Mouse (Mus musculus) kidney, postnatal 25 days (tissue): Measurements from ENCODE around the gene Nradd.

Source experiments
- DNase-seq, 2 experiments: peaks; one replicate each; pipeline ENCODE4 v3.0.0; 2021; ENCODE audit warnings: mixed read lengths in 2 of 2

The Nradd gene

DNA sequence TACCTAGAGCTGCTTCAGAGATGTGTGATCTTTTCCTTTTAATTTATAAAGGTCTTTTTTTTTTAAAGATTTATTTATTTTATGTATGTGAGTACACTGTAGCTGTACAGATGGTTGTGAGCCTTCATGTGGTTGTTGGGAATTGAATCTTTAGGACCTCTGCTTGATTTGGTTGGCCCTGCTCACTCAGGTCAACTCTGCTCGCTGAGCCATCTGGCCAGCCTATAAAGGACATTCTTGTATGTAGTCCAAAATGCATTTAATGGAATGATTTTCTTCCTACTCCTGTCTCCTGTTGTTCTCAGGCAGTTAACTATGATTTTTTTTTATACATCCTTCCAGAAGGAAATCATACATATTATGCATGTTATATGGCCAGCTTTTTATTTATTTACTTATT is 40.7 kb downstream of the Nradd start:
- no peak for DNase-seq

DNA sequence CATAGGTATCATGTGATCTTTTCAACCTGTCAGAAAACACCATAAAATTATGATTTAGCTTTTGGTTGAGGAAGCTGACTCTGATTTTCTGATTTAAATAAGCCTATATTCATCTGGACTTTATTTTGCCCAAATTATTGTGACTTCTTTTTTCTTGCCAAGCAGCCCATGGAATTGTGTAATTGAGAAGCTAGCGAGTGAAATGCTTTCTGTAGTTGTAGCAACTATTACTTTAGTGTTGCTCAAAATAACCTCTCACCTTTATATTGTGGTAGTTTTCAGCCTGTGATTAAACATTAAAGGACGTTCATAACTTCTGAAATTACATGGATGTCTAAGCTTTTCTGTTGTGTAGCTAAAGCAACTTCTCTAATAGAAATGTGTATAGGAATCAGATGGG is 42.1 kb downstream of the Nradd start:
- DNase-seq = no peak
